Mouse (Mus musculus) c-Kit-positive CD71-negative TER-119-negative erythroid progenitor cells, embryonic 14.5 days (primary cell): Measurements from ENCODE around the gene Raver2.

Source experiments
- DNase-seq: peaks from one replicate; pipeline ENCODE4 v3.0.0-alpha.2; 2013; ENCODE audit warnings: low read depth

The Raver2 gene

GRCm38 (mm10) chr4:101174916-101175625 is 106.3 kb downstream of the Raver2 start:
- DNase-seq, result no peak

- no peak for DNase-seq
Measured at GRCm38 (mm10) chr4:101176123-101176522, 107.3 kb downstream of the Raver2 start.

- DNase-seq, result no peak
Measured at GRCm38 (mm10) chr4:101177796-101178195, 109.0 kb downstream of the Raver2 start.

- DNase-seq, result no peak
Measured at GRCm38 (mm10) chr4:101179076-101179475, 110.3 kb downstream of the Raver2 start.

GRCm38 (mm10) chr4:101179836-101180235 is 111.1 kb downstream of the Raver2 start:
- DNase-seq, result no peak

GRCm38 (mm10) chr4:101180681-101181080 is 111.9 kb downstream of the Raver2 start:
- DNase-seq, result no peak

GRCm38 (mm10) chr4:101182603-101183011 is 113.8 kb downstream of the Raver2 start:
- DNase-seq, result no peak

GRCm38 (mm10) chr4:101185216-101185615 is 116.4 kb downstream of the Raver2 start:
- DNase-seq, result no peak

GRCm38 (mm10) chr4:101186591-101186990 is 117.8 kb downstream of the Raver2 start:
- DNase-seq, result no peak

GRCm38 (mm10) chr4:101187381-101187780 is 118.6 kb downstream of the Raver2 start:
- no peak for DNase-seq

GRCm38 (mm10) chr4:101192241-101192976 is 123.6 kb downstream of the Raver2 start:
- DNase-seq, result no peak

GRCm38 (mm10) chr4:101194170-101194569 is 125.4 kb downstream of the Raver2 start:
- DNase-seq, result no peak

- no peak for DNase-seq
Measured at GRCm38 (mm10) chr4:101196407-101196806, 127.6 kb downstream of the Raver2 start.

GRCm38 (mm10) chr4:101197421-101198170 is 128.8 kb downstream of the Raver2 start:
- DNase-seq, result no peak

- no peak for DNase-seq
Measured at GRCm38 (mm10) chr4:101198333-101198732, 129.6 kb downstream of the Raver2 start.

- no peak for DNase-seq
Measured at GRCm38 (mm10) chr4:101199433-101200081, 130.8 kb downstream of the Raver2 start.
